Mouse (Mus musculus): ENCODE measurements around the gene Slc22a7. TPM values are rescaled to one million over a fixed set of nuclear protein-coding genes. Genes with fewer than 3 reads are reported as not detected.

Slc22a7 gene
- total RNA-seq, 2 experiments from 2014 or later = 0.30 TPM

DNA sequence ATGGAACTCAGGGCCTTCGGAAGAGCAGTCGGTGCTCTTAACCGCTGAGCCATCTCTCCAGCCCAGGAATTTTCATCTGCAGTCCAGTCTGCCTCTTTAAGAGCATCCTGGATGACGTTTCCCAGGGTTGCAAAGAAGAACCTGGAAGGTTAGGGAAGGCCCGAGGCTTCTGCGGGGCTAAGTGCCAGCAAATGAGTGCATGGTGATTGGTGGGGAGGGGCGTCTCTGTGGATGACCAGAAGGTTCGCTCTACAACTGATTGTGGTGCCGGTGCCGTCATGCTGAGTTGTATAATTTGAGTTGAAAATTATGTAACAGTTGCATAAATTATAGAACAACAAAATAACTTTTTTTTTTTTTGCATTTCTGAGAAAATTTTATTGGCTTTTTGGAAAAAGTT, 919 bp upstream of the Slc22a7 start:
- DNase-seq (ENCODE audit: low spot score in 2 of 2) = no peak

DNA sequence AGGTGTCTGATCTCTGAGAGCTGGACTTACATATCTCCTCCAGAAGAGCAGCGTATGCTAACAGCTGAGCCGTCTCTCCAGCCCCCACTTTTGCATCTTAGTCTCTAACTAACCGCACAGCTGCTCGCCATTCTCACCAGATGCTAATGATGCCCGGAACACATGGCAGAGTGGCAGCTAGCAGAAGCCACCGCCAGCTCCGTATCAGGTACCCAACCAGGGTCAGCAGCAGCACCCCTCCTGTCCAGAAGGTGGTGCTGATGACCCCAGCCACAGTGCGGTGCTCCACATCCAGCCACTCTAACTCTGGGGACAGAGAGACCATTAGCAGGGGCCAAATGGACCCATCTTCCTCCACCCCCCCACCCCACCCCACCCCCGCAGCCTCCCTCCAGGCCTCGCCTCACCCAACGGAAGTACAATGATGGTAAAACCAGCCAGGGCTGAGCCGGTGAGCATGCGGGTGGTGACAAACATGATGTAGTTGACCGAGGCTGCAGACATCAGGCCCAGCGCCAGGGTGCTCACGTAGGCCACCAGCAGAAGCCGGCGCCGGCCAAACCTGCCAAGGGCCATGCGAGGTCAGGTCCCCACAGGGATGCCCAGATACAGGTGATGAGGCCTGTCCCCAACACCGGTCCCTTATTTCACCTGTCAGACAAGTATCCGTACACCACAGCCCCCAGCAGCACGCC, 1.4 kb downstream of the Slc22a7 start:
- DNase-seq (ENCODE audit: low spot score in 2 of 2) = no peak

DNA sequence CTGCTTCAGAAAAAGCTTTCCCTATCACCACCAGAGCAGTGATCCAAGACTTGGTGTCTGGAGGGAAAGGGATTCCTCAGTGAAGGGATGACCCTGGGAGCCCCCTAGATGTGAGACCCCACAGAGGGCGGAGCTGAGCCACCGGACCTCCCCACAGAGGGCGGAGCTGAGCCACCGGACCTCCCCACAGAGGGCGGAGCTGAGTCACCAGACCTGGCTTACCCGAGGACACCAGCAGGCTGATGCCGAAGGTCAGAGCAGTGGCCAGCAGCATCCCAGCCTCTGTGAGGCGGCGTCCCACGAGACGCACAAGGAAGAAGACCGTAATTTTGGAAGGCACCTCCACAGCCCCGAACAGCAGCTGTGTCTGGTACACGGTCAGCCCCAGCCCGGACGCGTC, 4.6 kb downstream of the Slc22a7 start:
- no peak for DNase-seq (ENCODE audit: low spot score in 2 of 2)

DNA sequence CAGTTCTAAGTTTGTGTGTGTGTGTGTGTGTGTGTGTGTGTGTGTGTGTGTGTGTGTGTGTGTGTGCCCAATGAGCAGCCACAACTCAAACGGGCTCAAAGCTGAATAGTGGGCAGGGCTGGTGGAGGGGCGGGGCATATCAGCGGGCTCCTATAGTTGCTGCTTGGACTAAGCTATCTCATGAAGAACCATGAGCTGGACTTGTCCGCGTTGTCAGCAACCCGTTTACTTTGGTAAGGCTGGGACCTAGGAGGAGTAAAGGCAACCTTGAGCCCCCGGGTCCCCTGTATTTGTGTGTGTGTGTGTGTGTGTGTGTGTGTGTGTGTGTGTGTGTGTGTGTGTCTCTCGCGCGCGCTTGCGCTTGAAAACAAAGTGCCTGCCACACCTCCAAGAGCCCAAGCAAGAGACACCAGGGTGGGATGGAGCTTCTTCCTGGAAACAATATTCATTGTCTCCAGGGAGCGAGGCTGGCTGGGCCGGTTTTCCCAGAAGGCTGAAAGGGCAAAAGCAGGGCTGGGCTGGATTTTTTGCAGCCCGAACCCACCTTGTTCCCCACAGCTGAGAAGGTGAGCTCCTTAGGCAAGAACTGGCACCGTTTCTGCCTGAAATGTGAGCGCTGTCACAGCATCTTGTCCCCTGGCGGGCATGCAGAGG, 9.4 kb downstream of the Slc22a7 start, which contains the start of gene Crip3:
Gene Crip3, plus strand, starts transcription at position 166 of the 654 bp plus-strand sequence.
- DNase-seq (ENCODE audit: low spot score in 2 of 2) = no peak

DNA sequence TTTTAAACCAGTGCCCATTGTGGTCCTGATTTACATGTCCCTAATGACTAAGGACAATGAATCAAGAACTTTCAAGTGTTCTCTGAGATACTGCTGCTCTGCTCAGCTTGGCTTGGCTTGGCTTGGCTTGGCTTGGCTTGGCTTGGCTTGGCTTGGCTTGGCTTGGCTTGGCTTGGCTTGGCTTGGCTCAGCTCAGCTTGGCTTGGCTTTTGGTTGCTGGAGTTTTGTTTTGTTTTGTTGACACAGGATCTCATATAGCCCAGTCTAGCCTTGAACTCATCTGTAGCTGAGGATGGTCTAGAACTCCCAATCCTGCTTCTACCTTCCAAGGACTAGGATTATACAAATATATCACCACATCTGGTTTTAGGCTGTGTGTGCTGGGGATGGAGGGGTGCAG, 11.8 kb downstream of the Slc22a7 start:
- DNase-seq (ENCODE audit: low spot score in 2 of 2) = no peak

DNA sequence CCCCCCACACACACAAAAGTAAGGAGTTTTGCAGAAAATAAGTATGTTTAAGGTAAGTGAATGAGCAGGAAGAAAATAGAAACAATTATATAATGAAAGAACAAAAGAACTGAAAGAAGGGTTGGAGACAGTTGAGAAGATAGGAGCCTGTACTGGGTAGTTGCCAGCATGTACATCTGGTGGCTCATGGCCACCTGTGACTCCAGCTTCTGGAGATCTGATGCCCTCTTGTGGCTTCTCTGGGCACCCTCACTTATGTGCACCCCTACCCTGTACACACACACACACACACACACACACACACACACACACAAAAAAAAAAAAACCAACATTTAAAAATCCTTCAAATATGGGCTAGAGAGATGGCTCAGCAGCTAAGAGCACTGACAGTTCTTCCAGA, 18.5 kb downstream of the Slc22a7 start:
- DNase-seq (ENCODE audit: low spot score in 2 of 2) = no peak

DNA sequence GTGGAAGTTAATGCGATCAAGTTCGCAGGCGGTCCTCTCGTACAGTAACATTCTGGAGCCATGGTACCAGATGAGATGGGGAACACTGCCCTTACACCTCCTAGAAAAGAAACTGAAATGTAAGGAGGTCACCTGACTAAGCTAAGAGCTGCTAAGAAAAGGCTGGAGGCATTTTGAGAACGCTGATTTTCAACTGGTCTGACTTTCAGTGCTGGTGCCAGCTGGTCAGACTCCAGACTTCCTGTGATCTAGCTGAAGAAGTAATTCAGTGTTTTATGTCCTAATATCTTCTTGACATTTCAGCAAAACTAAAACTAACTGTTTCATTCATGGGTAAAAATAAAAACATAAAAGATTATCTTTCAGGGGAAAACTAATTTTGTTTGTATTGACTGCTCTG, 19.6 kb downstream of the Slc22a7 start:
- DNase-seq (ENCODE audit: low spot score in 2 of 2) = no peak

DNA sequence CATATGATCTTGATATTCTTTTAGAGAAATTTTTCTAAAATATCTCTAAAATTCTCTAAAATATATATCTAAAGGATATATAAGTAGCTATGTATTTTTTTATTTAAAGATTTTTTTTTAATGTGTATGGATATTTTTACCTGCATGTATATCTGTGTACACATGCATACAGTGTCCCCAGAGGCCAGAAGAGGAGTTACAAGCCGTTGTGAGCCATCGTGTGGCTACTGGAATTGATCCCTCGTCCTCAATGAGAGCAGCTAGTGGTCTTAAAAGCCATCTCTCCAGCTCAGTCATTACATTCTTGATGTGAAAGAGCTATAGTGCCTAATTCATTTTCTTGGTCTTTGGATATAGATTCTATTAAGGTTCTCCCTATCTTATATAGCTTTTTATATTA, 29.8 kb downstream of the Slc22a7 start:
- DNase-seq (ENCODE audit: low spot score in 2 of 2) = no peak

DNA sequence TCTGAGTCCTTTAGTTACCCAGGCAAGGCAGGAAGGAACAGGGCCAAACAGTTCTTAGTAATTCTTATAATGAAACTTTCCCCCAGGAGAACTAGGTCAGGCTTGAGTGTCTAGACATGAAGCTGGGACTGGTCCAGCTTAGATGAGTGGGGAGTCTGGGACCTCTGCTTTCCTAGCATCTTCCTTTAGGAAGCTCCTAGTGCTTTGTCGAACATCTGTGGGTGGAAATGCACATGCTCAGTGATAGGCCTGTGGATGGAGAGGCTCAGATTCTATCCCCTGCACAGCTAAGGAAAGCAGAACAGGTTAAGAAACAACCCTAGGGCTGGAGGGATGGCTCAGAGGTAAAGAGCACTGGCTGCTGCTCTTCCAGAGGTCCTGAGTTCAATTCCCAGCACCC, 43.6 kb downstream of the Slc22a7 start:
- DNase-seq (ENCODE audit: low spot score in 2 of 2) = no peak

DNA sequence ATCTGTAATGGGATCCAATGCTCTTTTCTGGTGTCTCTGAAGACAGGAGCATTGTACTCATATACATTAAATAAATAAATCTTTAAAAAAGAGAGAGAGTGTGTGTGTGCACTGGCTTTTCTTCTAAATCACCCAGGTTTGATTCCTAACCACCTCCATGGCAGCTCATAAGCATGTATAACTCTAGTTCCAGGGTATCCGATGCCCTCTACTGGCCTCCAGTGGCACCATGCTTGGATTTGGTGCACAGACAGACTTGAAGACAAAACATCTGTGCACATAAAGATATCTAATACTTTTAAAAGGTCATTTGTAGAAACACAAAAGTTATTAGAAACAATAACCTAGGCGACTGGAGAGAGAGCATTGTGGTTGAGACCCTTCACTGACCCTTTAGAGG, 45.2 kb downstream of the Slc22a7 start:
- DNase-seq (ENCODE audit: low spot score in 2 of 2) = peak; percentile 16 to 33

DNA sequence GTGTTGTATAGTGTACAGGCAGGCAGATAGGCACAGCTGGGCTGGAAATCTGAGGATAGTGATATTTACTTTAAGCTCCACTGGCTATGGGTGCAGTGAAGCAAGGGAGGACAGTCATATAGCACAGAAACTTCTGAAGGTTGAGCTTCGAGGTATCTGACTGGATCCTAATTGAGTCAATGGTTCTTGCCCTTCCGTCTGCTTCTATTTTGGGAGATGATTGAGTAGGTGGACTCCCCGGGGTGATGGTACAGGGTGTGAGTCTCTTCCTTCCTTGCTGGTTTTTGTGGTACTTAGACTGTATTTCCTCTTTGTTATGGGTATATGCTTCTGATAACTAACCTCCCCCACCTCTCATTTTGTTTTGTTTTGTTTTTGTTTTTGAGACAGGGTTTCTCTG, 50.1 kb downstream of the Slc22a7 start:
- no peak for DNase-seq (ENCODE audit: low spot score in 2 of 2)

DNA sequence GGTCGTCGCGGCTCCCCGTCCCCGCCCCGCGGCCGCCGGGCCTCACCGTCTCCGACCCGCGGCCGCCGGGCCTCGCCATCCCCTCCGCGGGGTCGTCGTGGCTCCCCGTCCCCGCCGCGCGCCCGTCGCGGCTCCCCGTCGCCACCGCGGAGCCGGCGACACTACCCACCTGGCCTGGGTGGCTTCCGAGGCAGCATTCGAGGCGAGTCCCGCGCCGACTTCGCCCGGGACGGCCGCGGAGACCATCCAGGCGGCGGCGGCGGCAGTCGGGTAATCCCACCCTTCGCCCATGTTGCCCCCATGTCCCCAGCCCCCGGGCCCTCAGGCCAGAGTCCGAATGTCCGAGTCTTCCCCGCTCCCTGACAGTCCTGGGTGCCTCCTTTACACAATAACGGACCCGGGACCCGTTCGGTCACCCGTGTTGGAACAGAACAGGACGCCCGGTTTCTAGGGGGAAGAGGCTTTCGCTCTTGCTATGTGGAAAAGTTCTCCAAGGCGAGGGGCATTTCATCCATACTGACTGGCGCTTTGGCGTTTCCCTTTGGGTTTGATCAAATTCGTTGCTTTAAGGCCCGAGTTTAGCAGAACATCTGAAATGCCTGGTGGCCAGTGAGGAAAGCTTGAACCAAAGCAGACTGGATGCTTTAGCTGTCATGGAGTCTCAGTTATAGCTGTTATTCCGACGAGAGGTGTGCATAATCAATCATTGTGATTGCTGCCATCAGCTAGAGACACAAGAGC, 54.0 kb downstream of the Slc22a7 start:
- peak in 1 of 2 experiments; percentile 12 for DNase-seq (ENCODE audit: low spot score in 2 of 2)

DNA sequence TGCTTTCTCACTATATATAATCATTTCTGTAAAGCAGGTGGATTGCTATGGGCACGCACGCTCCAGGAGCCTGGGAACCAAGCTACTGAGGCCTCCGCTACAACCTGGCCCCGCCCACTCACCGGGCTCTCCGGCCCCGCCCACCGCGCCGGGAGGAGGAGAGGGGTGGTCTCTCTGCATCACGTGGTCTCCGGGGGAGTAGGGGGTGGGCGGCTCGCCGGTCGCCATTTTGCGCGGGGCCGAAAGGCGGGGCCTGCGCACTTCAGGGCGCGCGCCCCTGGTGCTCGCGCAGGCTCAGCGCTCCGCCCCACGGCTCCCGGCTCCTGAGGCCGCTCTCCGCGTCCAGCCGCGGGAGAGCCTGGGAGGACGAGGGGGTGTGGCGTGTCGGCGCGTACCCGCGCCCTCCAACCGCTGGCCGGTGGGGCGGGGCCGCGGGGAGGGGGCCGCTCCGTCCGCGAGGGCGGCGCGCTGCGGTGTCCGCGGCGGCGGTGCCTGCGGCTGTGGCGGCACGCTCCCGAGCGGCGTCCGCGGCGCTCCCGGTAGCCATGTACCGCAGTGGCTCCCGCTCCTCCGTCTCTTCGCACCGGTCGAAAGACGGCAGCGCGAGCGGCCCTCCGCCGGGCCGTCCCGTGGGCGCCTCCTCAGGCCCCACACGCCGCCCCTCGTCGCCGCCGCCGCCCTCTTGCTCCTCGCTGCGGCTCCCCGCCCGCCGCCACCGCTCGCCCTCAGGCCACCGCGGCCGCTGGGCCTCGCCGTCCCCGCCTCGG, 54.8 kb downstream of the Slc22a7 start, which contains the start of gene Zfp318:
Gene Zfp318, plus strand, starts transcription at position 438 of the 767 bp plus-strand sequence.
- peak; percentile 97 for DNase-seq (ENCODE audit: low spot score in 2 of 2)

Other genes with a start within 250 kb of the Slc22a7 start
- 1 to 10 TPM; 6.1 to 6.3 TPM for gene Polh, start 235.8 kb downstream of the Slc22a7 start, total RNA-seq (2021)
- 10 to 100 TPM; 38.6 to 41.9 TPM for gene Xpo5, start 235.7 kb downstream of the Slc22a7 start, total RNA-seq (2021)
- 10 to 100 TPM; 37.3 to 42.1 TPM for gene Polr1c, start 190.4 kb downstream of the Slc22a7 start, total RNA-seq (2021)
- 10 to 100 TPM; 76.0 to 87.1 TPM for gene Yipf3, start 190.4 kb downstream of the Slc22a7 start, total RNA-seq (2021)
- 10 to 100 TPM; 60.1 to 63.7 TPM for gene Lrrc73, start 184.9 kb downstream of the Slc22a7 start, total RNA-seq (2021)
- 10 to 100 TPM; 37.7 to 48.9 TPM for gene Tjap1, start 155.4 kb downstream of the Slc22a7 start, total RNA-seq (2021)
- gene Dlk2, start 141.0 kb downstream of the Slc22a7 start, total RNA-seq (2021) = 10 to 100 TPM; 65.7 to 67.5 TPM
- gene Abcc10, start 110.1 kb downstream of the Slc22a7 start, total RNA-seq (2021) = 1 to 10 TPM; 6.9 to 9.2 TPM
- 10 to 100 TPM; 46.2 to 50.5 TPM for gene Zfp318, start 54.7 kb downstream of the Slc22a7 start, total RNA-seq (2021)
- 1 to 10 TPM; 3.7 to 4.3 TPM for gene Crip3, start 9.5 kb downstream of the Slc22a7 start, total RNA-seq (2021)
- 100 to 1,000 TPM; 130 to 135 TPM for gene Ttbk1, start 49.2 kb upstream of the Slc22a7 start, total RNA-seq (2021)
- gene Dnph1, start 58.3 kb upstream of the Slc22a7 start, total RNA-seq (2021) = 1 to 10 TPM; 2.8 TPM
- 10 to 100 TPM; 61.0 to 64.5 TPM for gene Cul9, start 107.9 kb upstream of the Slc22a7 start, total RNA-seq (2021)
- gene Srf, start 117.7 kb upstream of the Slc22a7 start, total RNA-seq (2021) = 10 to 100 TPM; 70.4 to 77.9 TPM
- 10 to 100 TPM in 1 of 2 experiments, 1 to 10 TPM in 1; 9.5 to 10.1 TPM for gene Ptk7, start 191.0 kb upstream of the Slc22a7 start, total RNA-seq (2021)
- 10 to 100 TPM; 24.3 to 26.2 TPM for gene Klc4, start 207.6 kb upstream of the Slc22a7 start, total RNA-seq (2021)
- 10 to 100 TPM; 51.8 to 53.0 TPM for gene Mrpl2, start 207.8 kb upstream of the Slc22a7 start, total RNA-seq (2021)
- gene Cul7, start 211.9 kb upstream of the Slc22a7 start, total RNA-seq (2021) = 10 to 100 TPM; 26.1 to 27.1 TPM
- gene Rrp36, start 235.9 kb upstream of the Slc22a7 start, total RNA-seq (2021) = 10 to 100 TPM; 17.1 to 17.2 TPM
- 100 to 1,000 TPM; 120 to 125 TPM for gene Mea1, start 240.3 kb upstream of the Slc22a7 start, total RNA-seq (2021)
- 100 to 1,000 TPM; 190 to 207 TPM for gene Klhdc3, start 242.5 kb upstream of the Slc22a7 start, total RNA-seq (2021)

All from left cerebral cortex, adult 18-20 months (tissue).